Mouse (Mus musculus) cerebellum, postnatal 10 days (tissue): ENCODE data around the gene Disp1.

Experiments used
- DNase-seq, 2 experiments: peaks; one replicate each; pipeline ENCODE4 v3.0.0; 2021; ENCODE audit warnings: mixed read lengths in 2 of 2

The Disp1 gene

DNA sequence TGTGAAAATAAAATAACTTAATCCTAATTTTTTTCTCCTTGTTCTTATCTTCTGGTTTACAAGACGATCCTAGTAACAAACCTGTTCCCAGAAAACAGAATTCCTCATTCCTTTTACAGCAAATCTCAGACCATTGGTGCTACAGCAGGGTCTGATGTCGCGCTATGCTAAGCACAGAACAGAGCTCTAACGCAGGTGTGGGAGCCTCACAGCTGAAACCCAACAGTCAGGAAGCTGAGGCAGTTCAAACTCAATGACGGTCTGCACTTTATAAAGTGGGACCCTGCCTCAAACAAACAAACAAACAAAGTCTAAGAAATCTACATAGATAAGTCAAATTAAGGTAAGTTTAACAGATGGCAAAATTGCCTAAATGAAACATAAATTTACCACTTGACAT, 20.4 kb downstream of the Disp1 start:
- DNase-seq: no peak

DNA sequence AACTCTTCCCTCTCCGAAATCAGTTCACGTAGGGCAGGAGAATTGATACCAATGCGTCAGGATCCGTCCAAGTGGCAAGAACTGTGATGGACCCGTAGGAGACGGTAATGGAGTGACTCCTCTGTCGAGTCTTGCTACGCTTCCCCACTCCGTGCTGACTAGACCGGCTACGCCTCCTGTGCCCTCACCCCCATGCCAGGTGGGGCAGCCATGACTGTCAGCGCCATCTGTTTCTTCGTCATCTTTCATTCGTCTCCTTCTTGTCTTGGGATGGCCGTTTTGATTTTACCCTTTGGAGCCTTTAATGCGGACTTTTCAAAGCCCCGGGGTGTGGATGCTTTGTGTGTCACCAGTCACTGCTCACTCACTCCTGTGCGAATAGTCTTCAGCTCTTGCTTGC, 26.6 kb downstream of the Disp1 start:
- no peak for DNase-seq

DNA sequence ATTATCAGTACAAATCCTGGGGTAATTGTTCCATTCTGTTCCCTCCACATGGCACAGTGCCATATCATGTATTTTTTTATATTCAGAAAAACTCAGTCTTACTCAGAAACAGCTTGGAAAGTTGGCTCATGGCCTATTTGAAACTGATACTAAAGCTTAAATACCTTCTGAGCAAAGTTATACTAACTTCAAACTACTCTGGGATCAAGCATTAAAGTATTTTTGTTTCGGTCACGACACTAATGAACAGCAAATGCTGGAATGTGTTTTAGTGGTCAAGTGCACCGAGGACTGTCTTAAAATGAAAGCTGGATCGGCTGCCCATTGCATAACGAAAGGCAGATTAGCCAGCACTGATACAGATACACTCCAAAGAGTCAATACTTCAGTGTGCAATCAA, 27.2 kb downstream of the Disp1 start:
- no peak for DNase-seq

DNA sequence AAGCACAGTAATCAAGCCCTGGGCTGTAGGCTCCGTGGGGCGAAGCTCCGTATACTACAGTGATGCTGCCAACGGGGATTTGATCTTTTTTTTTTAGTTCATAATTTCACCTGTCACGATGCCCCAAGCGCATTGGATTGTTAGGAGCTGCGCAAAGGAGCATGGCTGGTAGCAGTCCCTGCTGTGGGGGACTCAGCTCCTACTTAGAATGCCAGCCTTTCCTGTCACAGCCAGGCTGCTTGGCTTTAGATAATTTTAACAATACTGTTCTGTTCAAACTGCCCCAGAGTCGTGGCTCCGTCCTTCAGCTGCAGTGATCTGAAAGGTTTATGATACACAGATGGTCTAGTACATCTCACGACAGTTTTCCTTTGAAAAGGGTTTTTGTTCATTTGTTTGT, 29.9 kb downstream of the Disp1 start:
- DNase-seq: no peak

GRCm38 (mm10) chr1:183190456-183190855, 30.9 kb downstream of the Disp1 start:
- DNase-seq: no peak

- DNase-seq: no peak
Observed at GRCm38 (mm10) chr1:183189014-183189662, 32.2 kb downstream of the Disp1 start.

- DNase-seq: no peak
Observed at GRCm38 (mm10) chr1:183188115-183189013, 33.0 kb downstream of the Disp1 start.

GRCm38 (mm10) chr1:183185560-183185959, 35.8 kb downstream of the Disp1 start:
- DNase-seq: no peak

DNA sequence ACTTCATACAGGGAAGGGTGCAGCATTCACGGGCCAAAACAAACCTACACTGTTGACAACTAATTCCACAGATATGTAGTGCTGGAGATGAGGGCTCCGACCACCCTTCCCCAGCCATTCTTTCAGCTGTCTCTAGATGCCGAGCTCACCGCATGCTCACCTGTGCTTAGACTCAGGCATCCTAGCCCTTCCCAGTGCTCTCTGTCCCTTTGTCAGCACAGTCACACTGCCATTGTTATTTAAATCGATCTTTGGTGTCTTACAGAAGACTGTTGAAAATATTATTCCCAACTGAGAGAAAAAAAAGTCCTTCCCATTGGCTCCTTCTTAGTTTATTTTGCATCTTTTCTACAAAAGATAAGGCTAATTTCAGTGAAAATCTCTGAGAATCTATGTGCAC, 36.6 kb downstream of the Disp1 start:
- DNase-seq: no peak

- DNase-seq: peak in 1 of 2 experiments; percentile 26
Observed at GRCm38 (mm10) chr1:183183565-183183964, 37.8 kb downstream of the Disp1 start.

GRCm38 (mm10) chr1:183182641-183183414, 38.5 kb downstream of the Disp1 start:
- DNase-seq: no peak

DNA sequence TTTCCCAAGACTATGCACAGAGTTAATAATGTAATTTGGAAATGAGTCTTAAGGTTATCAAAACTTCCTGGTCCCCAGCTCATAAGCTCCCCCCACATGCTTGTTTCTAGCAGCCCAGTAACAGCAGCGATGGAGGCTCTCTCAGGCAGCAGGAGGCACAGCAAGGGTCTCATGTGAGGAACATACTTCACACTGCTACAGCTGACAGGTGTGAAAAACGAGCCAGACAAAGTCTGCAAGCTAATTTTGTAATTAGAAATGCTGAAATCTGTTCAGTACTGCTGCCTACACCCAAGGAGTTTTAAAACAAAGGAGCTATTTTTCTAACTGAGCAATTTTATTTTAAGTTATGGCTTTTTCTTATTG, 40.3 kb downstream of the Disp1 start:
- no peak for DNase-seq

- no peak for DNase-seq
Observed at GRCm38 (mm10) chr1:183180301-183181029, 40.9 kb downstream of the Disp1 start.

DNA sequence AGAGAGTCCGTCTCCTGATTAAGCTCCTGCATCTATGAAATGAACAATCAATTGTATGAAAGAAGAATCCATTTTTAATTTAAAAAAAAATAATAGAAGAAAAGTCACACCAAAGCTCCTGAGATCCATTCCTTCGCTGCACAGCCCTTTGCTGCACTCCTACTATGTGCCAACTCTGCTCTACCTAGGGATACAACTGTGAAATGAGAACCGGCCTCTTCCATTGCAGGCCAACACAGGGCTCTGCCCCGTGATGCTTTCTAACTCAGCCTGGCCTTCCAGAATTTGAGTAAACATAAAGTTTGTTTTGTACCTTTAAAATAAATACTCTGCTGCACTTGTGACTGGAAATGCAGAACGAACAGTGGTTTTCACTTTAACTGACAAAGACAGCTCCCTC, 42.0 kb downstream of the Disp1 start:
- no peak for DNase-seq

- no peak for DNase-seq
Observed at GRCm38 (mm10) chr1:183175236-183175635, 46.1 kb downstream of the Disp1 start.

- no peak for DNase-seq
Observed at GRCm38 (mm10) chr1:183171095-183171494, 50.2 kb downstream of the Disp1 start.

GRCm38 (mm10) chr1:183168465-183168864, 52.9 kb downstream of the Disp1 start:
- no peak for DNase-seq

DNA sequence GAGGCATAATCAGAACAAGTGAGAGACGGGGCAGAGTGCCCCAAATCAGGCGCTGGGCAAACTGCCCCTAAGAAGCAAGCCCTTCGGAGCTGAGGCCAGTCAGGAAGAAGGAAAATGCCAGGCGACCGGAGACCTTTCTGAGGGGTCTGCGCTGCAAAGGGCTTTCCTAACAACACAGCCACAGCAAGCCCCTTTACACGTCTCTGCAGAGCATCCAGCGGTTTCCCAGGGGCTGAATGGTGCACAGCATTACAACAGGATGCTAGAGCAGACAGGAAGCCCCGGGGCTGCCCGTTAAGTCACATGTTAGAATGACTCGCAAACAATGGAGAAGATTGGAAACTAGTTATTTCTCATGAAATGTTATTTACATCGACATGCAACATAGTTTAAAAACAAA, 53.5 kb downstream of the Disp1 start:
- DNase-seq: peak in 1 of 2 experiments; percentile 41

GRCm38 (mm10) chr1:183166700-183167099, 54.6 kb downstream of the Disp1 start:
- no peak for DNase-seq

- no peak for DNase-seq
Observed at GRCm38 (mm10) chr1:183164648-183165071, 56.7 kb downstream of the Disp1 start.

- DNase-seq: no peak
Observed at GRCm38 (mm10) chr1:183164190-183164580, 57.1 kb downstream of the Disp1 start.

DNA sequence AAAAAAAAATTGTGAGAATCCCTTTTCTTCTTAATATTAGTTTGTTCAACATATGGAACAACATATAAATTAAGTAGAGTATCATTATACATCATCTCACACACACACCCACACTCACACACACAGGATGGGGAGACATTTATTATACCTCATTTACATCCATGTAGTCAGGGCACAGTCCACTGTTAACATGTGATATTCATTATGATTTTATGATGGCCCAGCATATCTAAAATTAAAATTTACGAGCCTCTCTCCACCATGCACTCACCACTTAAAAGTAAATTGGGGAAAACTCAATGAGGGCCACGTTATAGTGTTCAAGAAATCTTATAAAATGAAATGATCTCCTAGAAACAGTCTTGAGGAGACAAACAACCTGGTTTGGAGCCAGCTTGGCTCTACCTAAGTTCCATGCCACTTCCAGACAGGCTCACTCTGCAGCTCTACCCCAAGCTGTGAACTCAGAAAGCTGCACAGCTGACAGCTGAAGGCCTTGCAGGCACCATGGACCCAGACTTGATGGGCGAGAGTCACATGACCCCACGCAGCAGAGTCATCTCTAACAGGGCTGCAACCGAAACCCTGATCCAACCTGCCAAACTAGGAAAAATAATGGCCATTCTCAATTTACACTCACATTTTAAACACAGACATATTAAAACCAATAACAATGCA, 57.7 kb downstream of the Disp1 start:
- no peak for DNase-seq
